Mouse (Mus musculus): ENCODE measurements around the gene Gm28171. TPM values are rescaled to one million over a fixed set of nuclear protein-coding genes. Genes with fewer than 3 reads are reported as not detected.

Gene Gm28171
- not detected for total RNA-seq (2023)

DNA sequence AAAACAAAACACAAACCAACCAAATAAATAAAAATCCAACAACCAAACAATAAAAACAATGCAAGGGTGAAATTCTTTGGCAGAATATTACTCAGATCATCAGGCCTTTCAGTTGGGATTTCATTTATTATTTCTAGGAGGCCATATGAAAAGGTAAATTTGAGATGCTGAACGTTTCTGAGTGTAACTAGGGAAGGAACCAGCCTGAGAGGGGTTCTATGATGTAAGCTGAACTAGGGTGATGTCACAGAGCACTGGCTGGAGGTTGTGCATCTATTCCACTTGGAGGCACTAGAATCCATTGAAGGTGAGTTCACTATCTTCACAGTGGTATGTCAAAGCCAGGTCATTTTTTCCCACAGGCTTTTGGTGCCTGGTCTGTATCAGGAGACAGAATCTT is at the start of gene Gm28171:
Gm28171 (plus strand) TSS at position 301 of the 400 bp plus-strand sequence.

Other genes starting within 250 kb of the Gm28171 start
- not detected for gene Gm21854, start 136.4 kb upstream of the Gm28171 start, total RNA-seq (2023)
- not detected for gene Gm20914, start 67.4 kb upstream of the Gm28171 start, total RNA-seq (2023)
- not detected for gene Gm21778, start 149.1 kb downstream of the Gm28171 start, total RNA-seq (2023)